Mouse (Mus musculus) monocyte, adult 2 months (primary cell): ENCODE results near the gene Cmtm6.

Experiments used
- DNase-seq, 2 experiments: peaks; one replicate each; pipeline ENCODE4 v3.0.0; 2022; ENCODE audit warnings: low spot score in 2 of 2, low read depth in 1 of 2

Gene Cmtm6

DNA sequence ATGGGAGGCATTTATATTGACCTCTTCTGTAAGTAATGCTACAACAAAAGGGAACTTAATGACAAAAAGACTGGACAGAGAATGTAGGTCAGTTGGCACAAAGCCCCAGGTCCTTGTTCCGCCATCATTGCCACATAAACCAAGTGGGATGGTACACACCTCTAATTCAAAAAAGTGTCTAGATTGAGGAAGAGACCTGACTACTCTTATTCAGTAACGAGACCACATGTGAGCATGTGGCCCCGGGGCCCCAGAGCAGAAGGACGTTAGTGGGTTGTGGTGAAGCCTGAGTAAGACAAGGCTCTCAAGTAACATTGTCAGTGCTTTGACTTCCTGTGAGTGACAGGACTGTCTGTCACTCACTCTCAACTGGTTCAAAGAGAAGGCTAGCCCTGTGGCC is 39.3 kb downstream of the Cmtm6 start:
- peak; percentile 57 to 66 for DNase-seq

DNA sequence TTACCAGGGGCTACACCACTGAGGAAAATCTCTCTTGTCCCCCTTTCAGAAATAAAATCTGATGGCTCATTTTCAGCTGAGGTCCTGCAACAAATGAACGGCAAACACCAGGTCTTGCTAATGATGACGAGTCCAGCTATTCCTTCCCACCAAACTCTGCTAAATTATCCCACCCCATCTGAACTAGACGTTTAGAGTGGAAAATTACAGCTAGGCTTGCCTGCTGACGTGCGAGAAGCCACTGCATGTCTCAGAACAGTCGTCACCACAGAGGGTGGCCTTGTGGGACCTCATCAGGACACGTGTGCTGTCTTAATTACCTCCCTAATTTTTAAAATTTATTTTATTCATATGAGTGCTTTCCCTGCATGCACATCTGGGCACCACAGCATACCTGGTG is 40.6 kb downstream of the Cmtm6 start:
- DNase-seq = no peak

DNA sequence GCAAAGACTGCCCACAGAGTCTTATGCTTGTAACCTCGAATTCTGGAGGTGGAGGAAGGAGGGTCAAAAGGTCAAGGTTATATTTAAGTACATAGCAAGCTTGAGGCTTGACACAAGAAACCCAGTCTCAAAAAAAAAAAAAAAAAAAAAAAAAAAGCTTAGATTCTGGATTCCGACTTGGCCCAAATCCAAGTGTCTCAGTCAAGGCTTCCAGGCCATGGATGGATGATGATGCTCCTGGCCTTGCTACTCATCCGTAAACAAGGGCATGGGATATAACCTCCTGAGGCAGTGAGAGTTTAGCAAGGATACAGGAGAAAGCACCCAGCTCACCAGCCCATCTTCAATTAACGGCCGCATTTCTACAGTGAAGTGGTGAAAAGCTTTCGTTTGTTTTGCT is 43.7 kb downstream of the Cmtm6 start:
- DNase-seq = no peak

DNA sequence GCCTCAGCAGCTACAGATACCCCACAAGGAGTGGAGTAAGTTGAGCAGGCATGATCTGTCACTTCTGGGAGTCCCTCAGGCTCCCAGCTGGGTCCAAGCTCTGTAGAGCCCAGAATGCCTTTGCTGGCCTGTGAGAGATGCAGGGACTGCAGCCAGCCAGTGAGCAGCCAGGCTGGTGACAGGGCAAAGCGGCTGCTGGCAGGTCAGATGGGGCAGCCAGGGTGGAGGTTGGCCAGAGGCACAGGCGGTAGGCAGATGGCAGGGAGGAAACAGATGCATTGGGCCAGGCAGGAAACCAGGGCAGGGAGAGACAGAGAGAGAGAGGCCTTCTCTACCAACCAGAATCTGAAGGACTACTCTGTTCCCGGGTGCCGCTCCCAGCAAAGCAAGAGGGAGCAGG is 44.4 kb downstream of the Cmtm6 start:
- DNase-seq = no peak

DNA sequence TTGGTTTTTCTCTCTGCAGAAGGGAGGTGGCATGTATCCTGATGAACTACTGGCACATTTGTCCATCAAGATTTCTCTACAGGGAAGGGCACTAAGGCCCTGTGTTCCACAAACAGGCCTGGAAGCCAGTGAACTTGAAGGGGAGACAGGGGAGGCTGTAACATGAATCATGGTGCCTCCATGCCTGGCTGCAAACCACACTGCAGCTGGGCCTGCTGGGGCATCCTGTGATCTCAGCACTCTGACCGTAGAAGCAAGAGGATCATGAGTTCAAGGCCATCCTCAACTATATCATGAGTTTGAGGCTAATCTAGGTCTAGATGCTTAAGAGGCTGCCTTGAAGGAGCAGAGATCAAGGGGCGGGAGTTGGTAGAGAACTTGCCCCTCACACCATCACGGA is 45.4 kb downstream of the Cmtm6 start:
- no peak for DNase-seq

DNA sequence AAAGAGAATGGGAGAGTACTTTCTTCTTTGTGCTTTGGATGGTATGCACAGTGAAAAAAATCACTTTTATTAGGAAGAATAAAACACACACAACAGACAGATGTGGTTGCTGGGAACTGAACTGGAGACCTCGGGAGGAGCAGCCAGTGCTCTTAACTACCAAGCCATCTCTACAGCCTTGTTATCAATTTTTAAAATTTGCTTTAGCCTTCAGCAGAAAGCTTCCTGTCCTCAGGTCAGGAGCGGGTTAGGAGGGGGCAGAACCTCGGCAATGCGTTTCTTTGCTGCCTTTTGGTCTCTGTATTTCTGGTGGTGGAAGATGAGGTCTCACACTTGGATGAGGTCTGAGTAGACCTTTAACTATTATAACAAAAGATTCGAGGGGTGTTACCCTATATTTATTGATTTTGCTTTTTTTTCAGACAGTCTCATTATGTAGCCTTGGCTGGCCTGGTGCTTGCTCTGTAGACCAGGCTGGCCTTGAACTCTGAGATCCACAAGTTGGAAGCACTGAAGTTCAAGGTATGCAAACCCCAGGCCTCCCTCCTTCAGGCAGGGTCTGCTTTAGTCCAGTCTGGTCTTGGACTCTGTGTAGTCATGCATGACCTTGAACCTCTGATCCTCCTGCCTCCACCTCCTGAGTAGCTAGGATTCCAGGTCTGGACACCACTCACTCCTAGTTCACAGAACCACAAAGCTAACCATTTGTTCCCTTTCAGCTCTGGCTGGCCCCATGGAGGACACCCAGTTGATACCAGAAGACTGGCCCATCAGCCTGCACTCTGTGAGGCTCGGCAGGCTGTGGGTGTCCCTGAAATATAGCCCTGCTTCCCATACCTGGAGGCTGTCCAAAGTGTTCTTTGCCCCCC is 46.5 kb downstream of the Cmtm6 start:
- no peak for DNase-seq

DNA sequence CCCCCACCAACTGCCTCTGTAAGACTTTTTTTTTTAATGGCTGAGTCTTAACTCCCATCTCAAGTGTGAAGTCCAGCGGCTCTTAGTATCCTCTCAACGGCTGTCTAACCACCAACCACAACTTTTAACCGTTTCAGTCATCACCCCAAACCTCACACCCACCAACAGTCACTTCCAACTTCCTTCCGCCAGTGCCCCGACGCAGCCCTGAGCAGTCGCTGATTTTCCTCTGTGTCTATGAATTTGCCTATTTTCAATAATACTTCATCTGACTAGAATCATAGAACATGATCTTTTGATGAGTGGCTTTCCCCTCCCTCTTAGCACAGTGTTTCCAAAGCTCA is 47.1 kb downstream of the Cmtm6 start:
- DNase-seq = no peak

DNA sequence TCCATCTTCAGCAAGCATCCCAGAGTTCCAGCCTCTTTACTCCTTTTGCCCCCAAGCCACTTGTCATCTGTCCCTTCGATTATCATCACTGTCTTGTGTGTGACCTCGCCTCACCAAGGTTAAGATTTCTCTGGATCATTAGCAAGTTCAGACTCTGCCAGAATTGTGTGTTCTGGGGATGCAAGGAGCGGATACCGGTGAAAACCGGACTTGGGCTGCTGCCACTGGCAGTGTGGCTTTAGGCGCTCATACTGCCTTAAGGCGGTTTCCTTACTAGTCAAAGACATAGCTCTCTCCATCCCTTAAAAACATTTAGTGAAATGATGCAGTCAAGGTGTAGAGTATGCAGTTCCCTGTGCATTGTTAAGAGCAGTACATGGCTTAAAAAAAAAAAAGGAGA is 48.0 kb downstream of the Cmtm6 start:
- DNase-seq = no peak

DNA sequence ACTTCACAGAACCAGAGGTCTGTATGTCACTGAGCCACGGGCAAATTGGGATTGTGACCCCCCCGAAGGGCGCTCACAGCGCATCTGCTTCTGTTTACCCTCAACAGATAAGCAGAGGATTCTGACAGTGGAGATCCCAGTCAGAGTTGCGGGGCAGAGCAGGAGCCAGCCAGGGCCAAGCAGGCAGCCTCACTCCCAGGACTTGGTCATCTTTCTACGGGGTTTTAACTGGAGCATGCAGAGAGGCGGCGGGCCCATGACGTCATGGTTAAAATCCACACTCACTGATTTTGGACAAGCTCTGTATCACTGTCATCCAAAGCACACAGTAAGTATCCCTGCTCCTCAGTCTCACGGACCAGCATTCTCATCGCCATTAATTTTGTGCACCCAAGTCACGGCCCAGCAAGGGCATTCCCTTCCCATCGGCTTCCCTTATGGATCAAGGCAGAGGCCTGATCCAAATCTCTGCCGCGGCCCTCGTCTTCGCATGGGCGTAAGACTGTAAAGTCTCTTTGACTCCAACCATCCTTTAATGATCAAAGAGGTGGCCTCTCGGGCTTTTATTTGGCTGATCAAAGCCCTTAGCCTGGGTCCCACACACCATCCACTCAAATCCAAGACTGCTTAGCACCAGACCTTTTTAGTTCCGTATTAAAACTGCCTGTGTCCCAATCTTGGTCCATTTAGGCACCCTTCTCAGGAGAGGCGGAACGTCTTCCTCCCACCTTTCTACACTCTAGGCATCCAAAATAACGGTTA is 49.2 kb downstream of the Cmtm6 start:
- no peak for DNase-seq

DNA sequence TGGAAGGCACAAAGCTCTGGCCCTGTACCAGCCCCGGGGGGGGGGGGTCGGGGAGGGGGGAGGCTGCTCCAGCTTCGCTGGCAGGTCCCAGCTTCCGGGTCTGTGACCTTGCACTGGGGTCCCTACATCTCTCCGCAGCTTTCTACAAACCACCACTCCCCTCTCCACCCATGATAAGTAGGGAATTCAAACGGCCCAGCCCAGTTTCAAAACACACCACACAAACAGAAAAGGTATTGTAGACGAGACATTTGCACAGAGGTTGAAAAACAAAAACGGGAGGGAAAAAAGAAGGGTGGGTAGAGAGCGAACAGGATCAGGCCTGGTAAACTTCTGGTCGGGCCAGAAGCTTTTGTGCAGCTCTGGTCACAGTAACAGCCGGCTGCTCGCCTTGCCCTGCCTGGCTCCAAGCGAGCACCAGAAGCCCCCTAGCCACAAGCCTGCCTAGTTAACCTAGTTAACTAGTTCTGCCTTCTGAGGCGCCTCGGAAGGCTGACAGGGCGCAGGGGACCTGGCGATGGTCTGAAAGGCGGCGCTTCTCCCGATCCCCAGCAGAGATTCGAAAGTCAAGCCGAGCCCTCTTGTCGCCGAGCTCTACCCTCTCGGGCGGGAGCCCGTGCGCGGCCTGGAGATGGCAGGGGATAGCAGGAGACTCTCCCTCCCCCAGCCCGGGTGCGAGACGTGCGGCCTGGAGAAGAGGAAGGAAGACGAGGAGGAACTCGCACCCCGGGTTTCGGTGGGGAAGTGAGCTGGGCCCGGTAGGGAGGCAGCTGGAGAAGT is 50.0 kb downstream of the Cmtm6 start:
- DNase-seq = peak; percentile 64 to 74

DNA sequence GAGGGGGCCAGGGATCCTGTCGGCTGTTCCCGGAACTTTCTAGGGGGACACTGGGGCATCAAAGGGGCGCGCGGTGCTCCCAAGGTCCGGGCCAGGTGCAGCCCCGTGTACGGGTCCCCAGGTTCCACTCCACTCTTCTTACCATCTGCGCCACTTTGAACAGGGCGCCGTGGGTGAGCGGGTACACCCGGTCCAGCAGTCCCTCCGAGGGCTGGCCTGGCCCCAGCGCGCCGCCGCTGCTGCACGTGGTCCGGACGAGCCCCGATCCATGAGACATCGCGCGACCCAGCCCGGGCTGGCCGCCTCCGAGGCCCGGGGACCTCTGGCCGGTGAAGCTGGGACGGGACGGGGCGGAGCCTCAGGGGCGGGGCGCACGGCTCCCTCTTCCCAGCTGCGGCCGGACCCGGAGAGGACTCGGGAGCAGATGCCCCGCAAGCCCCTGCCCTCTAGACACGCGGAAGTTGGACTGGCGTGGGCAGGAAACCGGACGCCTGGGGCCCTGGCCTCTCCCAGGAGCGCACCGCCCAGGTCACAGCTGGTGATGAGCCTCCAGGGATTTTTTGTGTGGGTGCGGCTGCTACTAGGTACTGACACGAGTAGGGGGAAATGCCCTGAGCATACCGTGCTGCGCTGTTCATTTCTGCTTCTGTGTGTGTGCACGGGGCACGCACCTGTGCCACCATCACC is 50.8 kb downstream of the Cmtm6 start, which contains the start of gene Cmtm7:
Gene Cmtm7, minus strand, starts transcription at position 331 of the 687 bp plus-strand sequence.
- peak in 1 of 2 experiments; percentile 58 for DNase-seq

DNA sequence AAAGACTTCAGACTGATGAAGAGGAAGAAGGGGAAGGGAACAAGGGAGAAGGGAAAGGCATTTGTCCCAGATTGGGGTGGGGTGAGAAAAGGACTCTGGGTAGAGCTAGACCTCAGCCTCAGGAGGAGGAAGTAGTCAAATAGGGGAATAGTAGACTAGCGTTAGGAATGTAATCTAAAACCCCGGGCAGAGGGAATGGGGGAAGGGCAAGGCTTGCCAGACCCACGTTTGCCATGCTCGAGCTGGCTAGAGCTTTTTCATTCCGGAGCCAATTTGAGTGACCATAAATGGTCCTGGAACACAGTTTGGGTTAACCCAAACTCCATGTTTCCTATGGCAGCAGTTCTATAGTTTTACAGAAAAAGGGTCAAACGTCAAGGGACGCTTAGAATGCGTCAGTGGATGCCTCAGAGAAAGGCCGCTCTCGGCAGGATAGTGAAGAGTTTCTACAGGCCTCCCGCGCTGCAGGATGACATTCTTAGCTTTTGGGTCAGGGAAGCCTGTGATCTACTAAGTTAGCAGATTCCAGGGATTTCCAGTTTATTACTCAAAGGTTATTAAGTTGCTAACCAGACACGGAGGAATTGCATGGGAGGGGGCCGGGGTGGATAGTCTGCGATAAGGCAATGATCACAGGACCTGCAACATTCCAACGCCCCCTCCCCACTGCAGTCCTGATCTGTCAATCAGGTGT is 54.7 kb downstream of the Cmtm6 start:
- DNase-seq = no peak

DNA sequence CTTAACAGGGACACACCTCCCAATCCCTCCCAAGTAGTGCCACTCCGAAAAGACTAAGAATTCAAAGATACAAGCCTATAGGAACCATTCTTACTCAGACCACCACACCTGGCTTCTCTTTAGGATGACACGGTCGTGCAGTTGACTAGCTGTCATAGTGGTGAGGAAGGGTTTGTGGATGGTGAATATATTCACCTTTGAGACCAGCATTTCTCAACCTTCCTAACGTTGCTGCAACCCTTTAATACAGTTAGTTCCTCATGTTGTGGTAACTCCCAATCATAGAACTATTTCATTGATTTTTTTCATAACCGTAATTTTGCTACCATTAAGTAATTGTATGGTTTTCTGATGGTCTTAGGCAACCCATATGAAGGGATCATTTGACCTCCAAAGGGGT is 56.2 kb downstream of the Cmtm6 start:
- DNase-seq = no peak

DNA sequence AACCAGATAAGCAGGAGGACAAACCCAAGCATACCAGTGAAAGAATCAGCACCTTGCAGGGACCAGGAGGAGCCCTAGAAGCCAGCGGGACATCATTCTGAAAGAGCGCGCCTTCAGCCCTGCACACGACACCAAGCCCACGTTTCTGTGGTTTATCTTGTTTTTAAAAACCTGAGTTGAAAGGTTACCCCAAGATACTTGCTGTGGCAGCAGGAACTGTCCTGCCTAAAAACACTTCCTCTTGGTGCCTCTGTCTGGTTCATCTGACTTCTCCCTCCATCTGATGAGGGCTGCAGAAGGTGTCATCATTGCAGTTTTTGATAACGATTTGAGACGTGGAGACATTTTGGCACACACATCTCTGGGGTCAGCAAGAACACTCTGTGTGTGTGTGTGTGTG is 56.8 kb downstream of the Cmtm6 start:
- DNase-seq = no peak

DNA sequence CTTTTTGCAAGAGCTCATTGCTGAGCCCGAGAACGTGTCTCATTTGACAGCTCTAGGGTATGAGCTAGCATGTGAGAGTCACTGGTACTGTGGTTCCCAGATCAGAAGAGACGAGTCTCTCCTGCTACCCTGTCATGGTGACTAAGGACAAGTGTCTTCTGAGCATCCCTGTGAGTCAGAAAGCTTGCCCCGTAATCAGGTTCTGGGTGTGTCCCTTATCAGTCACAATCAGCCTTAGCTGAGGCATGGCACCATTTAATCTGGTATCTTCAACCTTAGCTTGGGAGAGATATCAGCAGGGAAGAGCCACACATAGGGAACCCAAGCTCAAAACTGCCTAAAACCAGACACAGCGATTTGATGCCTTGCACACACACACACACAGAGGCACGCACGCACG is 57.8 kb downstream of the Cmtm6 start:
- DNase-seq = no peak

DNA sequence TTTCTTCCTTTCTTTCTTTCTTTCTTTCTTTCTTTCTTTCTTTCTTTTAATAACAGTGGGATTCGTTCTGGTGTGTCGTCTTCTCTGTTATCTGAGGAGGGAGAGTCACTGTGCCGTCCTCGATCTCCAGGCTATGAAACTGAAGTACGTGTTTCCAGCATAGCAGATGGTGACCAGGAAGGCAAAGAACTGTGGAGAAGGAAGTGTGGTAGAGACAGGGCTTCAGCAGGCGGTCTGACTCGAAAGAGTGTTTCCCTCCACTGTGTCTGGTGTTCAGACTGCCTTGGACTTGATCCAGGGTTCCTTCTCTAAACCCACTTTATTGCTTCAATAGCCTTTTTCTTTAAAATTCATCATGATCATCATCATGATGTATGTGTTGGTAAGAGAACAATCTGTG is 58.6 kb downstream of the Cmtm6 start:
- no peak for DNase-seq

DNA sequence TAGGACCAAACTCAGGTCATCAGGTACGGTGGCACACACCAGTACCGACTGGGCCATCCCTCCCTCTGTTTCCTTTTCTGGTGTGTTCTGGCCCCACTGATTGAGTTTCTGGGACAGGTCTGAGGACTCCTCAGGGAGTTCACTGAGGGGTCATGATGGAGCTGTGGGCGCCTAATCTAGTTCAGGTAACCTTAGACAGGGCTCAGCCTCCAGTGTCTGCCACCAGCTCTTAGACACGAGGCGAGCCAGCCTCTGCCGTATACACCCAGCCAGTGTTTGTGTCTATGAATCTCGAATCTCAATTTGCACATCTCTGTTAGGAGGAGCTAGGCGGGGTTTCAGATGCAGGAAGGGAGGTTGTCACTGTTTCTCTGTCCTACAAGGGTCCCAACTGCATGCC is 59.1 kb downstream of the Cmtm6 start:
- no peak for DNase-seq

DNA sequence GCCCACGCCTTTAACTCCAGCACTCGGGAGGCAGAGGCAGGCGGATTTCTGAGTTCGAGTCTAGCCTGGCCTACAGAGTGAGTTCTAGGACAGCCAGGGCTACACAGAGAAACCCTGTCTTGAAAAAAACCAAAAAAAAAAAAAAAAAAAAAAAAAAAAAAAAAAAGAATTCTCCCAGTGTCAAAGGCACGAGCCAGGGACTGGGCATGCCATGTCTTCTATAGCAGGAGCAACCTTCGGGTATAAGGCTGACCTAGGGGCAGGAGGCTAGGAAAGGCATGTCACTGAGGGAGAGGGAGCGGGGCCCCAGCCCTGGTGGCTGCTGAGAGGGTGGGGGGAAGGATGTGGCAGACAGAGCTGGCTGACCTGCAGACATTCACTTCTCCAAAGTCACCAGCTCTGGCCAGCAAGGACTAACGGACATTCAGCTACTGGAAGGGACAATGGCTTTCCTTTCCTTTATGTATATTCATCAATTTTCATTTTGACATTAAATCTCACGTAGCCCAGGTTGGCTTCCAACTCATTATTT is 62.9 kb downstream of the Cmtm6 start:
- DNase-seq = no peak

DNA sequence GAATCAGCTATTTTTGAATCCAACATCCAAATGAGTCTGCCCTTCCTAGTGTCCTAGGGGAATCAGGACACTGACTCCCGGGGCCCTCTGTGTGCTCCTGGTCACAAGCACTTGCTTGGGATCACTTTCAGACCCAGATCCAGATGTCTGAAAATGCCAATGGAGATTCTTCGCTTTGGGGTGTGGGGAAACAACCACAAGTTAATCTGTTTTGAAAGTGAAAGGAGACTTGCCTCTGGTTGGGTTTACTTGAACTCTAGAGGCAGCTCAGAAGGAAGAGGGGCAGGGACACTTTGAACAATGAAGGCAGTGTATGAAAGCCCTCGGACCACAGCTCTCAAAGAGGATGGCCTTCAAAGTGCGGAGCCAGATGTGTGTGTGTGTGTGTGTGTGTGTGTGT is 63.6 kb downstream of the Cmtm6 start:
- no peak for DNase-seq

DNA sequence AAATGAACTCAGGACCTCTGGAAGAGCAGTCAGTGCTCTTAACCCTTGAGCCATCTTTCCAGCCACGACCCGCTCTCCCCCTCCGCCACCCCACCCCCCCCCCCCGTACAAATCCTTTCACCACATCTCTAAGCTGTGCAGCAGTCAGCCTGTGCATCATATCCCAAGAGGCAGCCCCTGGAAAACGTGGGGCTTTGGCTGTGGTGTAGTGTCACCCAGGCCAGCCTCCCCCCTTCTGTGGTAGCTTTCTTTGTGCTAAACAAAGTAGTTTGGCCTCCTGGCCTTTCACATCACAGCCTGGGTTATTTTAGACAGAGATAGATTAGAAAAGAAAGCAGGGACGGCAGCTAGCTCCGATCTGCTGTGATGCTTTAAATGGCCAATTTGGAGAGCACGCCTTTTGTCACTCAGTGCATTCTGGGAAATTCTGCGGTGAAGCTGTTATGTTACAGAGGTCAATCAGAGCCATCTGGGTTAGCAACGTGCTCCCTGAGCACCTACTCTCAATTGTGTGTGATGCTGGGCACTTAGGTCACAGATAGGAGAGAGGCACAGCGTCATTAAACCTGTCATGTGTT is 65.6 kb downstream of the Cmtm6 start:
- DNase-seq = no peak
